Mouse (Mus musculus): ENCODE results near the gene Slc41a3.

- no peak for TF ChIP-seq CTCF (IDR thresholded peaks at IDR 0.05; ENCODE audit: borderline replicate concordance, insufficient read depth, low read length)
- no peak for TF ChIP-seq POLR2A (IDR thresholded peaks at IDR 0.05; ENCODE audit: low read depth, low read length)
These were observed 74.2 kb downstream of the Slc41a3 start for GRCm38 (mm10) chr6:90678759-90679158.

All from embryonic fibroblast, embryonic 13.5 days (primary cell).